Mouse (Mus musculus) kidney, adult 2 months (tissue): ENCODE results near the gene Stk36. TPM values are rescaled to one million over a fixed set of nuclear protein-coding genes. Genes with fewer than 3 reads are reported as not detected.

Source experiments
- DNase-seq: peaks from one replicate; pipeline ENCODE4 v3.0.0; 2021
- H3K27ac ChIP-seq: fragments of 200-500 bp; 2 replicates; pipeline ENCODE4 v1.5.1; 2012; ENCODE audit warnings: low read depth, low read length, control low read depth, inconsistent platforms; ENCODE audit not compliant: insufficient read depth
- H3K27me3 ChIP-seq: fragments of 200-500 bp; replicated peaks from 2 replicates; pipeline ENCODE4 v1.6.1; 2012; ENCODE audit warnings: mild to moderate bottlenecking, moderate library complexity, low read length, inconsistent platforms; ENCODE audit not compliant: control insufficient read depth, insufficient read depth
- H3K36me3 ChIP-seq: fragments of 200-500 bp; 2 replicates; pipeline ENCODE4 v1.6.1; 2012; ENCODE audit warnings: mild to moderate bottlenecking, moderate library complexity, low read length, inconsistent platforms; ENCODE audit not compliant: control insufficient read depth, insufficient read depth
- H3K4me1 ChIP-seq: fragments of 200-500 bp; 2 replicates; pipeline ENCODE4 v1.6.1; 2011; ENCODE audit warnings: low read length; ENCODE audit not compliant: control insufficient read depth, insufficient read depth
- H3K4me3 ChIP-seq: fragments of 200-500 bp; 2 replicates; pipeline ENCODE4 v1.5.1; 2011; ENCODE audit warnings: mild to moderate bottlenecking, low read depth, low read length, control low read depth; ENCODE audit not compliant: insufficient read depth
- CTCF ChIP-seq: fragments of 200-500 bp; conservative IDR thresholded peaks from 2 replicates; pipeline ENCODE4 v1.5.1; 2011; ENCODE audit warnings: low read depth, mild to moderate bottlenecking, control low read depth, low read length, moderate library complexity, mixed read lengths; ENCODE audit not compliant: insufficient read depth, insufficient read length
- POLR2A ChIP-seq: fragments of 200-500 bp; IDR thresholded peaks from one replicate; pipeline ENCODE4 v1.6.1; 2011; ENCODE audit warnings: low read depth, low read length, control low read depth
- WGBS: fragments of 180-500 bp; shearing (Covaris S2); methylation state at CpG from one replicate; pipeline ENCODE4 v1.1.7; 2018; 5-methylcytosine and 5-hydroxymethylcytosine counted together
- polyA plus RNA-seq: library from polyadenylated mRNA; depleted of rRNA; stranded (reverse); fragments of >200 nt; gene quantifications from 2 replicates; pipeline ENCODE4 v1.2.3, GENCODE M21; 2012

Stk36 gene
- polyA plus RNA-seq, 1 experiment = 5.9 TPM

- DNase-seq = no peak
- under 1% methylated on average over 24 of the region's 24 CpGs for WGBS
- no peaks in the 10 kb centered on the region; the same call in 1 of the 2 replicates for H3K36me3 ChIP-seq
- H3K27ac ChIP-seq = peak overlapping the region; percentile 42
- H3K4me3 ChIP-seq = peak overlapping the region; percentile 60
- peaks cover 6% of the 10 kb centered on the region; the same call in 1 of the 2 replicates for H3K4me1 ChIP-seq
- H3K27me3 ChIP-seq = no peaks in the 10 kb centered on the region
- TF ChIP-seq POLR2A = no peak
- no peak for TF ChIP-seq CTCF
Measured at GRCm38 (mm10) chr1:74587233-74587772, 13.9 kb upstream of the Stk36 start.

GRCm38 (mm10) chr1:74587773-74588445, 13.3 kb upstream of the Stk36 start, which contains the start of the genes Zfp142 and Bcs1l:
Gene Zfp142, minus strand, starts transcription at chr1:74588246.
Gene Bcs1l, plus strand, starts transcription at chr1:74588289.
- Histone ChIP-seq H3K4me3 (peak within 1 kb of the TSS; percentile 91), H3K27me3 (no peaks in the 10 kb centered on the region), H3K4me1 (peaks cover 6% of the 10 kb centered on the region; the same call in 1 of the 2 replicates), H3K36me3 (no peaks in the 10 kb centered on the region), H3K27ac (peak within 1 kb of the TSS; percentile 42)
- no peak for TF ChIP-seq CTCF
- TF ChIP-seq POLR2A = no peak
- WGBS = 1% methylated on average over 48 of the region's 48 CpGs
- DNase-seq = peak; percentile 99

GRCm38 (mm10) chr1:74594434-74594833, 6.8 kb upstream of the Stk36 start:
- no peak for TF ChIP-seq POLR2A
- TF ChIP-seq CTCF = no peak

GRCm38 (mm10) chr1:74600501-74601266, 561 bp upstream of the Stk36 start:
- DNase-seq = no peak
- WGBS = 8% methylated on average over 26 of the region's 26 CpGs
- Histone ChIP-seq H3K36me3 (no peaks in the 10 kb centered on the region), H3K27ac (peak overlapping the region; percentile 13; the same call in 1 of the 2 replicates), H3K27me3 (no peaks in the 10 kb centered on the region), H3K4me3 (peak overlapping the region; percentile 75), H3K4me1 (0 out of 2 replicates have a peak, but pooled peaks cover 3% of the 10 kb centered on the region)
- TF ChIP-seq POLR2A (no peak), CTCF (no peak)

More at GRCm38 (mm10) chr1:74594434-74594833, 6.8 kb upstream of the Stk36 start:
- Histone ChIP-seq H3K4me3 (no peak overlapping the region), H3K27ac (no peak overlapping the region), H3K27me3 (no peaks in the 10 kb centered on the region), H3K4me1 (no peaks in the 10 kb centered on the region), H3K36me3 (peaks cover 4% of the 10 kb centered on the region)
- DNase-seq = peak; percentile 32
- 73% methylated on average over 8 of the region's 8 CpGs for WGBS

- no peak overlapping the region for H3K27ac ChIP-seq
- no peaks in the 10 kb centered on the region for H3K36me3 ChIP-seq
- no peaks in the 10 kb centered on the region for H3K4me1 ChIP-seq
- no peaks in the 10 kb centered on the region for H3K27me3 ChIP-seq
- DNase-seq = no peak
- 94% methylated on average over 1 of the region's 1 CpGs for WGBS
- TF ChIP-seq CTCF = no peak
- TF ChIP-seq POLR2A = no peak
- H3K4me3 ChIP-seq = no peak overlapping the region
Measured at GRCm38 (mm10) chr1:74624183-74624582, 22.9 kb downstream of the Stk36 start.

- TF ChIP-seq POLR2A = no peak
- DNase-seq = no peak
- Histone ChIP-seq H3K4me3 (no peak overlapping the region), H3K4me1 (no peaks in the 10 kb centered on the region), H3K27ac (no peak overlapping the region), H3K27me3 (no peaks in the 10 kb centered on the region), H3K36me3 (no peaks in the 10 kb centered on the region)
- WGBS = 83% methylated on average over 4 of the region's 4 CpGs
Measured at GRCm38 (mm10) chr1:74626076-74626475, 24.8 kb downstream of the Stk36 start.

GRCm38 (mm10) chr1:74628001-74628400, 26.8 kb downstream of the Stk36 start:
- DNase-seq = peak; percentile 21
- no peak for TF ChIP-seq POLR2A
- no peak for TF ChIP-seq CTCF
- Histone ChIP-seq H3K27me3 (no peaks in the 10 kb centered on the region), H3K4me3 (no peak overlapping the region), H3K27ac (no peak overlapping the region), H3K4me1 (no peaks in the 10 kb centered on the region), H3K36me3 (no peaks in the 10 kb centered on the region)
- WGBS = 51% methylated on average over 7 of the region's 7 CpGs
